Mouse (Mus musculus) fibroblast of lung, adult 2 months (primary cell): ENCODE results near the gene Tcstv3.
"Not testable (repeated sequence)": the region's sequence is repeated elsewhere in the genome, so short reads cannot be mapped to it uniquely, and the experiment has no call there.

Experiments used
- DNase-seq: peaks from one replicate; pipeline ENCODE4 v3.0.0-alpha.2; 2011; ENCODE audit warnings: low read depth

Tcstv3 gene

DNA sequence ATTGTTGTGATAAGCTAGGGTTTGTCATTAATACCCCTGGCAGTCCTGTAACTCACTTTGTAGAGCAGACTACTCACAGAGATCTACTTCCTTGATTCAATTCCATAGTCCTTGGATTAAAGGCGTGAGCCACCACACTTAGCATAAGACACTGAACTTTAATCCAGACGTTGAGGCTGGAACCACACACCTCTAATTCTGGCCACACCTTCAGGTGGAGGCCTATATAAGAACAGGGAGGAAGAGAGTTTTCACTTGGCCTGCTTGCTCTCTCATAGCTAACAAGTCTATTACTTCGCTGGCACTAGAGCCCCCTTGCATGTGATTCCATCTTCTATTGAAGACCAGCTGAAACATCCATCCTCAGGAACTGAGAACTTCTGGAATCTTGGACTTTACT lies at the start of gene Tcstv3:
Tcstv3 (plus strand) TSS at position 301 of the 400 bp plus-strand sequence.
- not testable (repeated sequence) for DNase-seq

DNA sequence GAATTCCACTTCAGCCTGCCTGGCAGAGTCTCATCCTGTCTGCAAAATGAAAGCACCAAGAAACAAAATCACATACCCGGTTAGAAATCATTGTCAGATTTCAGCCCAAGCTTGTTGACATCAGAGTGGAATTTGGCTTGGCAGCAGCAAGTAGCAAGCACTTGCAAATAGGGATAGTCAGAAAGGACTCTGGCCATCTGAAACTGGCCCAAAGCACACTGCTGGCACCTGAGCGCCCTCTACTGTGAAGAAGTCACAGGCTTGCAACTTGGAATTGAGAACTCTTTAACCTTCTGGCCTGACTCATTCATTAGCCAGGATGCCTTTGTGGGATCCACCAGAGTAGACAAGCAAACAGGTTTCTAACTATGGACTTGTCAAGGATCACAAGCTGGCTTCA lies 38.8 kb upstream of the Tcstv3 start:
- not testable (repeated sequence) for DNase-seq

DNA sequence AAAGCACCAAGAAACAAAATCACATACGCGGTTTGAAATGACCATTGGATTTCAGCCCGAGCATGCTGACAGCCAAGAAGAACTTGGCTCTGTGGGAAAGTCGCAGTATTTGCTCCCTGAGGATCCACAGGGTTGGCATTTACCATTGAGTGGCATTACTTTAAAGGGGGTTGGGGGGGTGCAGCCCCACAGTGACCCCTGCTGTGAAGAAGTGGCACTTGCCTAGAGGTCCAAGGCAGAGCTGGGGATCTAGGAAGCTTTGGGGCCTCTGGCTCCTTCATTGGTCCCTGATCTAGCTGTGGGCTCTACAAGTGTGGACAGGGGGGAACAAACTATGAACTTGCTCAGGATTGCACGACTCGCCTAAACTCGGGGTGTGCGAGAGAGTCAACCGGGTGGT lies 37.9 kb upstream of the Tcstv3 start:
- no peak for DNase-seq

DNA sequence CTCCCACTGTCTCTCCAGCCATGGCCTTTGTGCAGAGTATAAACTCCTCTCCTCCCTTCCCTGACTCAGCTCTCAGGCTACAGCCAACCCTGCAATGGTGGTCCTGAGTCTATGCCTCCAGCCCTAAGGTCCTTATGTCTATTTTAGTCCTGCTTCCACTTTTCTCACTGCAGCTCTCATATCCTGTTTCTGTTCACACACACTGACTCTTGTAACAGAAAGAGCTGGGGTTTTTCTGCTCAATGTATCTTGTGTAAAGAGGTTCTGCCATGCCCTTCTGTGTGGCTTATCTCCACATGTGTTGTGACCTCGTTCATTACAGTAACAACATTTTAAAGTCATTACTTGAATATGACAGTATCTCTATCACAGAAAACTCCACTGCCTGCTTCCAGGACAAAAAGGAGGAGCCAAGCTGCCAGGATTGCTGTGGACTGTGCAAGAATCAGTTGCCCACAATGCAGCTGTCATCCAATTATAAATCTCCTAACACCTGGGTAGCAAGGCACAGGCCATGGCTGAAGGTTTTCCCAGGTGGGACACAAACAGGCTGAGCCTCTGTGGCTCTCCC lies 17.3 kb upstream of the Tcstv3 start:
- no peak for DNase-seq

DNA sequence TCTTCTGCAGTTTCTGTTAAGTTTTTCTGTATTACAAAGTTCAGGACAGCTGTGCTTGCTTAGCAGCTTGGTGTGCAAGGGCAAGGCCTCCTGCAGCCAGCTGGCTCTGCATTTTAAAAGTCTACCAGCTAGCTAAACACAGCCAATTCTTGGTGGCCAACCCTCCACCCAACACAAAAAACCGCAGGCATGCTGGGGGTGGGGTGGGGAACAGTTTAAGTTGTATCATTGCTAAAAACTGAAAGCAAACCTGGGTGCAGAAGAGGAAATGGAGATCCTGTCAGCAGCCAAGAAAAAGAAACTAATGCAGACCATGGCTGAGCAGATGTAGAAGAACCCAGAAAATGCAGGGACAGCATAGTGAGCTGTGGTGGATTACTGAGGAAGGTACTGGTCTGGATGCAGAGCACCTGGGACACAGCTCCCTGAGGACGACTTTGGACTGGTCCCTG lies 16.7 kb upstream of the Tcstv3 start, which contains the start of gene BC147527:
BC147527 (plus strand) TSS at position 402 of the 452 bp plus-strand sequence.
- DNase-seq, result peak; percentile 8

DNA sequence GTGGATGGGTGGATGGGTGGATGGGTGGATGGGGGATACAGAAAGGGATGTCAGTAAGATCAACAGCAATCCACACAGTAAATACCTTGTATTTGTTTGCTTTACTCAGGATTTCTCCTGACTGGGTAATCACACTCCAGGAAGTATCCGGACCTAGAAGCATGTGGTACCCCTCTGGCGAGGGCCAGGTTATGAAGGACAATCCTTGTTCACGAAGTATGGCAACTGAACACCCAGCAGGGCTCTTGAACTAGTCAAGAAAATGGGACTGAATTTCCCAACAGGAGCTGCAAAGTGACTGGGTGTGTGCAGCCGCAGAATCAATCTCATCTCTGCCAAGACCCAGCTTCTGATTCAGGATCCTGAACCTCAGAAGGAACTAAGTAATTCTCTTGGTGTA lies 15.8 kb upstream of the Tcstv3 start:
- no peak for DNase-seq

DNA sequence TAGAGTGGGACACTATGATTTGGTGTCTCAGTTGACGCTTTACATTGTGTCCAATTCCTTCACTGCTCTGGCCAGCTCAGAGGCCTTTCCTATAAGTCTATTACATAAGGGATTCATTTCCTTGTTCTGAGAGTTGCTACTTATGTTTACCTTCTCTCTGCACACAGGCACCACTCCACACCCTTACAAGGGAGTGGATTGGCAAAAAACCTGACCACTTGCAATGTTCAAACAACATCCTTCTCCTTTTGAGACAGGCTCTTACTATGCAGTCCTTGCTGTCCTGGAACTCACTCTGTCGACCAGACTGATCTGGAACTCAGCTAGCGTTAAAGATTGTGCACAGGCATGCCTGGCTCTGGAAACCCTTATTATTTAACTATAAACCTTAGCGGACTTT lies 5.9 kb upstream of the Tcstv3 start:
- no peak for DNase-seq

DNA sequence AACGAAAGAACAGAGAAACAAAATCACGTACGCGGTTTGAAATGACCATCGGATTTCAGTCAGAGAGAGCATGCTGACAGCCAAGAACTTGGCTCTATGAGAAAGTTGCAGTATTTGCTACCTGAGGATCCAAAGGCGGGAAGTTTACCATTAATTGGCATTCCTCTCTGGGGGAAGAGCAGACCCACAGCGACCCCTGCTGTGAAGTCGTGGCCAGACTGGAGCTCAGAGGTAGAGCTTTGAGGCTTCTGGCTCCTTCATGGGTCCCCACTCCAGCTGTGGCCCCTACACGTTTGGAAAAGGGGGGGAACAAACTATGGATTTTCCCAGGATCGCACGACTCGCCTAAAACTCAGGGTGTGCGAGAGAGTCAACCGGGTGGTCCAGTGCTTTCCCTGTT lies 3.1 kb upstream of the Tcstv3 start:
- no peak for DNase-seq

DNA sequence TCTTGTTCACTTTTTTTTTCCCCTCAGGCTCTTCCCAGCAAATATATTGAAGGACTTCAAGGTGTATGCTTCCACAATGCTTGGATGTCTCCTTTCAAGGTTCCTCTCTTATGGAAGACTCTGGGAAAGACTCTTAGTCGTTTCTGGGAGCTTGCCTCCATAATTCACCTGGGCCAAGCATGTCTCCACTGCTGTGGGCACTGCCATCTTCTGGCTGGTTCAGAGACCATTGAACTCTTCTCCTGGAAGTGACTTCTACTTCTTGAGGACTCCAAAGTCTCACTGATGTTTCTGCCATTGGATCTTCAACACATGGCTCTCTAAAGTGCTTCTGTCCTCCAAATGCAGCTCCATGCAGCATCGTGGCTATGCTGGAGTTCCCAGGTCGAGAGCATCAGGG lies 3.5 kb downstream of the Tcstv3 start:
- no peak for DNase-seq

DNA sequence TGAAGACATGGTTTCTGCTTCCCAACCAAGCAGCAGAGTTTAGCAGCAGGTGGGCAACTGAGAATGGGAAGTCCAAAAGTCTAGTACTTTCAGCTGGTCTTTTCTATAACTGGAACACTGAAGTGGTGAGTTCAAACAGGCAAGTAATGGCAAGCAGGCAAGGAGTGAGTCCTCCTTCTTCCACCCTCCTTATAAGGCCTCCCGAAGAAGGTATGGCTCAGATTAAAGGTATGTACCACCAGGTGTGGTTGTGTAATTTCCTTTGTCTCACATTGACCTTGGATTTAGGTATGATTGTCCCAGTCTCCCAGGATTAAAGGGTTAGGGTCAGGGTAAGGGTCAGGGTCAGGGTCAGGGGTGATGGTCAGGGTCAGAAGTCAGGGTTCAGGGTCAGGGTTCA lies 4.0 kb downstream of the Tcstv3 start:
- no peak for DNase-seq
